Mouse (Mus musculus): ENCODE measurements at regions not wholly inside any gene's neighbourhood (a gene's known extent, or its start where the extent isn't known, plus 50 kb on each side); places are given as distances from the start of the nearest gene placed in this dataset.

DNA sequence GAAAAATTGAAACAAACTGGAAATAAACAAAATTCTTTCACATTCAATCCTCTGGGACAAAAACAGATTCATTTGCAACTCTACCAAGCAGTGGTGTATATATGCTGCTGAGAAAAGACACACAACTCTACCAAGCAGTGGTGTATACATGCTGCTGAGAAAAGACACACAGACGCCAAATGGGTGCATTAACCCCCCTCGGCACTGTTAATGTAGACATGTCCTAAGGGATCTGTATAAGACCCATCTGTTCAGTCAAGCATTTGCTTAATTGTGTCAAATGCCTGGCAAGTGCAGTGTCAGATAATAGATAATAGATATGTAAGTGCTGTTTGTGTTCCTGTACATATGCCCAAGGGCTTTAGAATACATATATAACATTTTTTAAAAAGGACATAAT is 1035.2 kb upstream of the B3galt2 start:
- DNase-seq = no peak

DNA sequence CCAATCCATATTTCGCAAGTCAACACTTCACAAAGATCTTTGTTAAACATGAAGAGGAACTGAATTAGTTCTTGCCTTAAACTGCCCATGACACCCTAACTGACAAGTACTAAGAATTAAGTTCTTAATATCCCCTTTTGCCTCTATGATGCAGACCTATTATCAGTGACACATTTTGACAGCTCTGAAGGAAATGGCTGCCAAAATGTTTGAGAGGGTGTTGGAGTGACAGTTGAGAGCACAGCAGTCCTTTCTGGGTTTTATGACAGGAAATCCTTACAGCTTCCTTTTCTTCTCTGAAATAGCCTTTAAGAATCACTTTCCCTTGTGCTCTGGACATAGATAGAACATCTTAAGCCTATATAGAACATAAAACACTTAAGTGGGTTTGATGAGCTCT is 1034.4 kb upstream of the B3galt2 start:
- DNase-seq = no peak

DNA sequence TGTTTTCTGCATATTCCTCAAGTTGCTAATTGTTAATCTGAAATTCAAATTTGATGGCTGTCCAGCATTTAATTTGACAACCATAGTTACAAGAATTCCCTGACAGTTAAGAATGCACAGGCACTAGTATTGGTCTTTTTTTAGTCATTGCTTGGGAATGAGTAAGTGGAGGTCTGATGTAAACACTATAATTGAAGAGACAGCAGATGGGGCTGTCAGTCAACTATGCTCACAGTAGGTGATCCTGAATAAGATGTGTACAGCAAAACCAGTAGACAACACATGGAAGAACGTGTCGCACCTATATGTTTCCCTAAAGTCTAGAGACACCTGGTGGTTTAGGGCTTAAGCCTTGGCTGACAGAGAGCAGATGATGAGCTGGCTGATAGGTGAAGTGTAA is 1019.0 kb upstream of the B3galt2 start:
- no peak for DNase-seq

DNA sequence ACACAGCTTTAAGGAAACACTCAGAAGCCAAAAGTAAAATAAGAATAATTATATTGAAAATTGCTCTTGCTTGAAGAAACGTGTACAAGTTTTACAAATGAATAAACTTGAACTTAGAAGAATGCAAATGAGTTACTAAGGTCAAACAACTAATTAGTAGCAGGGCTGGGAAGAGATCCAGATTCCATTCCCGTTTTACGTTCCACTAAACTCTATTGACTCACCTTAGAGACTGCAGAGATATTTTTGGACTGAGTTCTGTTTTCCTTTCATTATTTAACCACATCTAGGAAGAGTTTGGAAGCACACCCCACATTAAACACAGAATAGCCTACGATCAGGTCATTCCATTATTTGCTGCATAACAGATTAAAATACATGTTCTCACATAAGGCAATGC is 1016.2 kb upstream of the B3galt2 start:
- no peak for DNase-seq

DNA sequence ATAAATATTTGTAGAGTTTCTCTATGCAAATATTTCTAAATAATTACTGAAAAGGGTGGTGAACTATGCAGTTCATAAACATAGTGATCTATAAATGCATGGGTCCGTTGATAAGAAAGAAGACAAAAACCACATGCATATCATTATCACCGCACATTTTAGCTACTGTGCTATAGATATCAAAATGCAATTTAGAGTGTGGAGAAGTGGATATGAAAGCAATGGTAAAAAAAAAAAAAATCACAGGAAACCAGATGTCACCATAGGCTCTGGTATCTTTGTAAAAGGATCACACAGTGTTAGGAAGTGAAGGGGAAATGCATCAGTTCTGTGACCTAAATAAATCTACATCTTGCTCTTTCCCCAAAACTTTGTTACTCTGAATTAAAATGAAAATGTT is 985.2 kb upstream of the B3galt2 start:
- DNase-seq = no peak

DNA sequence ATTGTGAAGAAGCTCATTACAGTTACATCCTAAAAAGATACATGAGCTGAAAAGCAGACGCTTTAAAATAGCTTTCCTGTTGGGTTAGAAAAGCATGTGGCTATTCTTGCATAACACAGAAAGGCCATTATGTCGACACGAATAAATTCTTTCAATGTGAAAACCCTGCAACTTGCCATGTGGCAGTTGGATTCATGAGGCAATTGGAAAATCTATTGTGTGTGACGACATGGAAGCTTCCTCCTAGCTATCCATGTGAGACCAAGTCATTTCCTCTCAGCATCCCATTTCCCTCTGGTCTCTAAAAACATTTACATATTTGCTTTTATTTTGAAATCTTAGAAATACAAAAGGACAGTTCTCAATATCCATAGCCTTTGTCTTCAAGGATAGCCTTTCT is 975.2 kb upstream of the B3galt2 start:
- DNase-seq = no peak

DNA sequence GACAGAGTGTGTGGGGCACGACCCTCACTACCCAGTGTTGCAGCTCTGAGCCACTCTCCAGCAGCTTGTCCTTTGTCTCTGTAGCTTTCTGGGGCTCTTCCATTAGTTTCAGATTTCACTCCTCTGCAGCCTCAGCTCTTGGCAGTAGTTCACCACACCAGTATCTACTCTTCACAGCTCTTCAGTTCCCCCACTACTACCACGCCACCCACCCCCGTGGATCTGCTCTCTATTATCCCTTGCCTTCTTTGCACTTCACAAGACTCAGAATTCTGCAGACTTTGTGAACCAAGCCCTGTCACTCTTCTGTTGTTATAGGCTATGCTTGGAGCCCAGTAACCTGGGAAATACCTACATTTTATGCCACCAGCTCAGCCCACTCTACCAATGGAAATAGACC is 960.5 kb upstream of the B3galt2 start:
- DNase-seq = no peak

DNA sequence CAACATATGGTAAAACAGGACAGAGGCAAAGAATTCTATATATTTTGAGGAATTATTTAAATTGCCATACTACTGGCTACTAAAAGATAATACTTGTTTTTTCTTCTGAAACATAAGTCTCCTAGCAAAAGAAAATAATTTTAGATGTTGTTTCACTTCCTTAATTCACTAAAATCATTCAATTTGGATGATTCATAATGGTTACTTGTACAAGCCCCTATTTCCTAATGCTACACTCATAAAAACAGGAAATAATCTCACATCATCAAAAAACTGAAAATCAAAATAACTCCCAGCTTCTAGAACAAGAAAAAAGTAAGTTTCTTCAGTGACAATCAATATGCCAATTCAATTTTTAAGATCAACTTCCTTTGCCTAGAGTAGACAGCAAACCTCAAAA is 951.6 kb upstream of the B3galt2 start:
- no peak for DNase-seq

DNA sequence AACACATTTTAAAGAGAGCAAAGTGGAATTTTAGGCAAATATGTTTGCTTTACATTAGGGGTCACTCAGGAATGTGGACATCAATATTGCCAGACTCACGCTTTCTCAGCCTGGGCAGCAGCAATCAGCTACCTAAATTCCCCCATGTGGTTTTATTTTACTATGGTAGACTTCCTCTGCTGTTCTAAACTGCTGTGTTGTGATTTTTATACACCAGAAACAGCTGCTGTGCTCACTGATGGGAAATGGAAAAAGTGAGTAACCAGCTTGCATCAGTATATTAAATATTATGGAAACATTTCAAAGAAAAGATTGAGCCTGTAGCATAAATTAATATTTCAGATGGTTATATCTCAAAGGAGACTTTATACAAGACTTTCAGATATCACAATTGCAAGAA is 945.3 kb upstream of the B3galt2 start:
- no peak for DNase-seq

DNA sequence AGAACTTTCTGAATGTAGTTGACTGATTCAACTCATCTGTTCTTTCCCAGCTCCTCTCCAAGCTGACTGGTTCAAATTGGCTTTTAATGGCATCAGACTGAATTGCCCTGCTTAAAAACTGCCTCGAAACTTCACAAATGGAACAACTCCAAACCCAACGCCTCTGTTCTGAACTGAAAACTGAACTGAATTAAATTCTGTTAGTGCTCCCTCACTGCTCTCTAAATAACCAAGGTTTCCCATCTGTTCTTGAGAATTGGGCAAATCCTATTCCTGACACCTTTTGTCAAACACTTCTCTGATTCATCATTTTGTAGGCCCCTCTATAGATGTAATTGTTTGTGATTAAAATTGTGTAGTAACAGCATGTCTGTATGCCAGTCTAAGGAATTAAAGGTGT is 932.2 kb upstream of the B3galt2 start:
- no peak for DNase-seq

DNA sequence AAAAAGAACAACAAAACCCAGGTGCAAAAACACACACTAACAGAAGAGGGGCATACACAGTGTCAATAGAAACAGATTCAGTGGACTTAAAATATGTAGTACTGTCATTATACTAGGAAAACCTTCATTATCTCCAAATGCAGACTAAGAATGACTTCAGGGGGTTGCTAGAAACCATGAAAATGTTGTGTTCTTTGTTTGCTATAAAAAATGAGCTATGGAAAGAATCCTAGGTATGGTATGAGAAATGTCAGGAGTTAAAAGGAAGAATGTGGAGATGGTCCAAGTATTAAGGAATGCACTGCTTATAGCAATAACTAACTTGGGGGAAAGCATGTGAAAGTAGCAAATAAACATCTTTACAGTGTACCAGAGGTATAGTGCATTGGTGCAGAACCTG is 910.2 kb upstream of the B3galt2 start:
- no peak for DNase-seq

DNA sequence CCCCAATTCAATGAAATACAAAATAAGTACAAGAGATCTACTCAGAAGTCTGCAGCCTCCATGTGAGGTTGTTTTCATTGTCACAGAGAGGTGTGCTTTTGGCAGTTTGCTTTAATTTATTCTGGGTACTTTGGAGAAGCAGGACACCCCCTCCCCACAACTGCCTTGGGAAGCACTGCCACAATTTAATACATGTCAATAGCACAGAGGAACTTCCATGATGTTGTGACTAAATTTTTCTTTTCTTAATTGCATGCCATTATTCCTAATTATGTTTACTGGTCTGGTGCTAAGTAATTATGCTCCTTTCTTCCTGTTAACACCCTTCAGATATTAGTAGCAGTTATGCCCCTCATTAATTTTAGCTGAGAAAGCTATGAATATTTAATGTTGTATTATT is 906.4 kb upstream of the B3galt2 start:
- DNase-seq = no peak

DNA sequence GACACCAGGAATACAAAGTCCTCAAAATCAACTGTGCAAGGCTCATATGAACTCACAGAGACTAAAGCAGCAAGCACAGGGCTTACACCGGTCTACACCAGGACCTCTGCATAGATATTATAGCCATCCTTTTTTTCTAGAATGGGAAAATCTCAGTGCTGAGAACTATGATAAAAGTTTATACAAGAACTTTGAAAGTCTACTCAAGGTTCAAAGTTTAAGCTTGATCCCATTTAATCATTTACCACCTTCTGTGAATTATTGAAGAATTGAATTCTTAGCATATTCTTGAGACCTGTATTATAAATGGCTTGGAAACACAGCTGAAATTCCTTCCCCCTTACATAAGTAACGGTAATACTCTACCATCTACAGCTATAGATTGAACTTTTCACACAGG is 902.1 kb upstream of the B3galt2 start:
- no peak for DNase-seq

DNA sequence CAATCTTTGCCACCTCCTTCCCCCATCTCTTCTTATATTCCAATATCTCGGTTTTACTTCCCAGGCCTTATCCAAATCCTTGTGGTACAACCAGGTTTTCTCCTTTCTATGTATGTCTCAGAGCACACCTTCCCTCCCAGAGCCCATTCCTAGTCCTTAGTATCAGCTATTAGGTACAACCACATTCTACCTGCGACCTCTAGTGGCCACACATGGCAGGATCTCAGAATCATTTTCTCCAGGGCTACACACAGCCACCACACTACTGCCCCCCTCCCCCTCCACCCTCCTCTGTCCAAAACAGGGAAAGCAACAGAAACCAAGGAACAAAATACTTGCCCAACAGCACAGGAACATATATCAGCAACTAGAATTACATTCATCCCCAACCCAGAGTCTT is 898.2 kb upstream of the B3galt2 start:
- DNase-seq = peak; percentile 15

DNA sequence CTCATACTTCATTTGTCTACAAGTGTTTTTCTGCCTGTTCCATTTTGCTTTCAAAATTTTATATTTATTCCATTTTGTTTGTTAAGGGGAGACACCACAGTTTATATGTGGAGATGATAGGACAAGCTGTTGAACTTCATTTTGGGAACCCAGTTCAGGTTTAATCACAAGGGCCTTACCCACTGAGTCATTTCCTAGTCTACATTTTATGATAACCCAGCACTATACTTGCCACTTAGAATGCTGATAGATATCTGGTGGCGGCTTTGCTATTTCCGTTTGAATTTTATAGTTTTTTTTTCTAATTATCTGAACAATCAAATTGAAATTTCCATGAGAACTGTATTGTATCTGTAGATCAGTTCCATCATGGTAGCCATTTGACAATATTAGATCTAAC is 869.5 kb upstream of the B3galt2 start:
- no peak for DNase-seq
